Mouse (Mus musculus): ENCODE data around the gene Rflna. TPM values are rescaled to one million over a fixed set of nuclear protein-coding genes. Genes with fewer than 3 reads are reported as not detected.

The Rflna gene
- total and polyA plus RNA-seq, 3 experiments = not detected

DNA sequence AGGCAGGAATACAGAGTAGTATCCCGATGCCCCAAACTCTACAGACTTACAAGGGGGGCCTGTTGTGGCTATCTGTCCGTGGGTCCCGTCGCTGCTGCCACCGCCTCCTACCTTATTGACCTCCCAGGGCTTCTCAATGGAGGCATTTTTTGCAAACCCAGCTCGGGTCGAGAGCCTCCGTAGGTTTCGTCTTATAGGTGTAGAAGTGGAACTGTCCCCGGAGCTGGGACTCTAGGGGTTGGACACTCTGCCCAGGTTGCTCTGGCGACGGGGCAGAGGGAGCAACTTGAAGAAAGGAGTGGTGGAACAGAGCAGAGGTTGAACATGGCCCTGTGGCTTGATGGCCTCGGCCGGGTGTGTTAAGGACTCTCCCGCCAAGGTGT, 843 bp downstream of the Rflna start:
- Histone ChIP-seq H3K36me3 (ENCODE audit: control insufficient read depth in 1 of 2, insufficient read depth in 2 of 2, low read length in 2 of 2) (no peaks in the 10 kb centered on the region), H3K27me3 (ENCODE audit: control insufficient read depth in 1 of 2, insufficient read depth in 2 of 2, low read length in 2 of 2) (no peaks in the 10 kb centered on the region), H3K4me3 (ENCODE audit: control insufficient read depth in 1 of 2, insufficient read depth in 1 of 2, low read depth in 2 of 2, low read length in 2 of 2) (no peak overlapping the region), H3K4me1 (ENCODE audit: control insufficient read depth in 1 of 2, insufficient read depth in 2 of 2, low read length in 2 of 2) (no peaks in the 10 kb centered on the region), H3K27ac (ENCODE audit: control insufficient read depth, low read depth, low read length) (no peak overlapping the region), H3K9me3 (replicated peaks; ENCODE audit: insufficient read depth, low read length) (no peaks in the 10 kb centered on the region), H3K79me2 (ENCODE audit: control insufficient read depth, insufficient read depth, low read length, poor library complexity) (no peaks in the 10 kb centered on the region), H3K9ac (ENCODE audit: control insufficient read depth, low read depth, low read length, poor library complexity, severe bottlenecking) (no peak overlapping the region)
- no peak for DNase-seq (ENCODE audit: low read depth, low spot score)
- no peak for TF ChIP-seq TBP (IDR thresholded peaks at IDR 0.05; ENCODE audit: low read depth, low read length)

DNA sequence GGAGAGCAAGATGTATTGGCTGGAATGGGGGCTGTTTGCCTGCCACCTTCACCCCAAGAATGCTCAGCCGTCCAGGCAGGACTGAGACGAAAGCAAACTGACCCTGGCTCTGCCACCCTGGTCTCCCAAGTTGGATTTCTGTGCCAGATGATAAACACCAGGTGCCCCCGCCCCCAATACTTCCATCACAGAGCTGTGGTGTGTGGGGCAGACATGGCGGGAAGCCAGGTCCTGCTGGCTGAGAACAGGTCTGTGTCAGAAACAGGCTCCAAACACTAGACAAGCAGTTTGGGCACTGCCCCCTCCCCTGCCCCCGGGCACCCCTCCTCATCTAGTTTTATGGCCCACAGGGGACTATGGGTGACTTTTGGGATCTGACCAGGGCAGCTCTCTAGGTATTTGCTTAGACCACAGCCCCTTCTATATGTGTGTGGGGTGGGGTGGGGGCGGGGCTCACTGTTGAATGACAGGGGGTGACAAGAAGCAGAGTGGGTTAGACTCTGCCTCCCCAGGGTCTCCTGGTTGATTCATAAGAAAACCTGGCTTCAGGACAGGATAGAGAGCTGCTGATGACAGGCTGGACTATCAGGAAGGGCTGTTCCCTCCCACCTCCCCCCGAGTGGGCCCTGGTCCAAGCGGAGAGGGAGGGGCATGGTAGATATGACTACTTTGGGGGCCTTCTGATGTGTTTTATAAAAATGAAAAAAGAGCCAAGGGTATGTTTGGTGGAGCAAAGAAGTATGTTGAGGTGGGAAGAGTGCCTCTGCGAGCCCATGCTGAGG, 3.0 kb downstream of the Rflna start:
- DNase-seq (ENCODE audit: low read depth, low spot score) = no peak
- H3K27ac ChIP-seq (ENCODE audit: control insufficient read depth, low read depth, low read length) = no peak overlapping the region
- TF ChIP-seq NRF1 (IDR thresholded peaks at IDR 0.05; ENCODE audit: insufficient read depth, low read depth, low read length, poor library complexity, severe bottlenecking) = no peak
- no peak for TF ChIP-seq MYB (IDR thresholded peaks at IDR 0.05; ENCODE audit: low read depth, low read length)
- TF ChIP-seq CHD1 (IDR thresholded peaks at IDR 0.05; ENCODE audit: low read depth, low read length) = no peak
- TF ChIP-seq RCOR1 (IDR thresholded peaks at IDR 0.05; ENCODE audit: low read depth, low read length) = no peak
- TF ChIP-seq MAFK (IDR thresholded peaks at IDR 0.05; ENCODE audit: borderline replicate concordance, low read depth, low read length) = no peak
- no peak for TF ChIP-seq HCFC1 (IDR thresholded peaks at IDR 0.05; ENCODE audit: low read depth, low read length)
- no peak for TF ChIP-seq TCF12 (IDR thresholded peaks at IDR 0.05; ENCODE audit: low read depth, low read length)
- no peak for TF ChIP-seq MEF2A (IDR thresholded peaks at IDR 0.05; ENCODE audit: extremely low read depth, insufficient replicate concordance, low read depth, low read length, poor library complexity, severe bottlenecking)
- no peak for TF ChIP-seq USF1 (IDR thresholded peaks at IDR 0.05; ENCODE audit: low read depth, low read length)
- no peak for TF ChIP-seq BHLHE40 (IDR thresholded peaks at IDR 0.05; ENCODE audit: borderline replicate concordance, low read depth, low read length)
- TF ChIP-seq E2F4 (IDR thresholded peaks at IDR 0.05; ENCODE audit: borderline replicate concordance, low read depth, low read length) = no peak
- TF ChIP-seq SIN3A (IDR thresholded peaks at IDR 0.05; ENCODE audit: low read length) = no peak
- no peak for TF ChIP-seq KAT2A (conservative IDR thresholded peaks at IDR 0.05; ENCODE audit: low read depth, low read length)
- TF ChIP-seq JUND (IDR thresholded peaks at IDR 0.05; ENCODE audit: low read depth, low read length) = no peak
- no peak for TF ChIP-seq POLR2AphosphoS5 (IDR thresholded peaks at IDR 0.05; ENCODE audit: borderline replicate concordance, low read depth, low read length)
- no peak for TF ChIP-seq CHD2 (IDR thresholded peaks at IDR 0.05; ENCODE audit: low read length)
- no peak for TF ChIP-seq RAD21 (IDR thresholded peaks at IDR 0.05; ENCODE audit: low read depth, low read length)
- no peak for TF ChIP-seq USF2 (IDR thresholded peaks at IDR 0.05; ENCODE audit: borderline replicate concordance in 1 of 2, insufficient read depth in 1 of 2, low read depth in 1 of 2, low read length in 2 of 2)
- no peak for TF ChIP-seq ZMIZ1 (IDR thresholded peaks at IDR 0.05; ENCODE audit: low read depth, low read length)
- H3K9me3 ChIP-seq (replicated peaks; ENCODE audit: insufficient read depth, low read length) = no peaks in the 10 kb centered on the region
- H3K4me3 ChIP-seq (ENCODE audit: control insufficient read depth in 1 of 2, insufficient read depth in 1 of 2, low read depth in 2 of 2, low read length in 2 of 2) = no peak overlapping the region
- no peaks in the 10 kb centered on the region for H3K4me1 ChIP-seq (ENCODE audit: control insufficient read depth in 1 of 2, insufficient read depth in 2 of 2, low read length in 2 of 2)
- H3K27me3 ChIP-seq (ENCODE audit: control insufficient read depth in 1 of 2, insufficient read depth in 2 of 2, low read length in 2 of 2) = no peaks in the 10 kb centered on the region
- no peak overlapping the region for H3K9ac ChIP-seq (ENCODE audit: control insufficient read depth, low read depth, low read length, poor library complexity, severe bottlenecking)
- H3K79me2 ChIP-seq (ENCODE audit: control insufficient read depth, insufficient read depth, low read length, poor library complexity) = no peaks in the 10 kb centered on the region
- H3K36me3 ChIP-seq (ENCODE audit: control insufficient read depth in 1 of 2, insufficient read depth in 2 of 2, low read length in 2 of 2) = no peaks in the 10 kb centered on the region

Measured in MEL (cell line).